Mouse (Mus musculus) kidney, postnatal 0 days (tissue): ENCODE measurements at regions not wholly inside any gene's neighbourhood (a gene's known extent, or its start where the extent isn't known, plus 50 kb on each side); places are given as distances from the start of the nearest gene placed in this dataset.

Experiments used
- ATAC-seq: fragments of 200-750 bp; cut with Nextera tagmentation; replicated peaks from 2 replicates; pipeline ENCODE4 v1.8.0; 2017; ENCODE audit warnings: low read depth, moderate number of reproducible peaks, moderate TSS enrichment, moderate library complexity; ENCODE audit not compliant: low FRiP score
- DNase-seq: peaks from one replicate; pipeline ENCODE4 v3.0.0-alpha.2; 2016; ENCODE audit warnings: low spot score
- H3K27ac ChIP-seq: fragments of 300-500 bp; sonication (generic); 2 replicates; pipeline ENCODE4 v1.5.1; 2014; ENCODE audit warnings: mild to moderate bottlenecking
- H3K27me3 ChIP-seq: fragments of 300-500 bp; sonication (generic); 2 replicates; pipeline ENCODE4 v1.6.1; 2014; ENCODE audit warnings: low read length, mixed read lengths; ENCODE audit not compliant: insufficient read depth
- H3K36me3 ChIP-seq: fragments of 300-500 bp; sonication (generic); 2 replicates; pipeline ENCODE4 v1.6.1; 2014; ENCODE audit warnings: low read length, mixed read lengths; ENCODE audit not compliant: insufficient read depth
- H3K4me1 ChIP-seq: fragments of 300-500 bp; sonication (generic); replicated peaks from 2 replicates; pipeline ENCODE4 v1.6.1; 2014; ENCODE audit warnings: antibody characterized with exemption, low read length, mixed read lengths; ENCODE audit not compliant: insufficient read depth
- H3K4me2 ChIP-seq: fragments of 300-500 bp; sonication (generic); 2 replicates; pipeline ENCODE4 v1.6.1; 2014; ENCODE audit warnings: mild to moderate bottlenecking, low read length, moderate library complexity, mixed read lengths
- H3K4me3 ChIP-seq: fragments of 300-500 bp; sonication (generic); replicated peaks from 2 replicates; pipeline ENCODE4 v1.5.1; 2014; ENCODE audit warnings: low read depth, low read length
- H3K9ac ChIP-seq: fragments of 300-500 bp; sonication (generic); 2 replicates; pipeline ENCODE4 v1.6.1; 2014; ENCODE audit warnings: low read depth, low read length
- H3K9me3 ChIP-seq: fragments of 300-500 bp; sonication (generic); replicated peaks from 2 replicates; pipeline ENCODE4 v1.6.1; 2016; ENCODE audit warnings: low read length, inconsistent platforms, mixed read lengths
- CTCF ChIP-seq: IDR thresholded peaks from 2 replicates; pipeline ENCODE4 v1.5.1; 2016; ENCODE audit warnings: antibody characterized with exemption, low read depth, mild to moderate bottlenecking, moderate library complexity
- WGBS: fragments of 180-500 bp; shearing (Covaris S2); extraction: QIAGEN DNeasy Blood & Tissue Kit; methylation state at CpG from one replicate; pipeline ENCODE4 v1.1.7; 2014; 5-methylcytosine and 5-hydroxymethylcytosine counted together

DNA sequence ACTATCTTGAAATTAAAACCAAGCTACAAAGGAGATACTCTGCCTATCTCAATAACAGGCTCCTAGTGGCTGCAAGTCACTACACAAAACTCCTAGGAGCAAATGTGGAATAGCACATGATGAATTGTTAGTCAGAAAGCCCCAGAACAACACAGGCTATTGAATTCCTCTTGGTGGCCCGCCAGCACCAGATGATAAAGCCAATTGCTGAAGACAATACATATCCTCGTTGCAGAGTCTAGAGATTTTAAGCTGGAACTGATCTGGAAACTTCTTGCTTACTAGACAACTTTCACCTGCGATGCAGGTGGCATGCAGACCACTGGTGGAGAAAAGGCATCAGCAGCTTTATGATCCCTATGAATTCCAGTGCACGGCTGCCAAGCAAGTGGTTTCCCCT, 126.5 kb upstream of the Eya4 start:
- TF ChIP-seq CTCF, result no peak

DNA sequence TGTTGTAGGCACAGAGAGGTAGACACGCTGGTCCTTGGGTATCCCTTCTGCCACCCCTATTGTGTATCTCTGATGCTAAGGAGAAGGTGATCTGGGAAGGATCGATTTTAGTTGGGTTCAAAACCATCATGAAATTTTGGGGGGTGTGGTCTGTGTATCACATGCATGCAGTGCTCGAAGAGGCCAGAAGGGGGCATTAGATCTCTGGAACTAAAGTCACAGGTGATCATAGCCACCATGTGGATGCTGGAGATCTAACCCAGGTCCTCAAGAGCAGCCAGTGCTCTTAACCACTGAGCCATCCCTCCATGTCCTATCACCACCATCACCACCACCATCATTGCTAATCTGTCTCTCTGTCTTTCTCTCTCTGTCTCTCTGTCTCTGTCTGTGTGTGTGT, 100.4 kb upstream of the Eya4 start:
- 93% methylated on average over 3 of the region's 3 CpGs for WGBS
- H3K4me1 ChIP-seq, result 0 out of 2 replicates have a peak, but pooled peaks cover 8% of the 10 kb centered on the region
- DNase-seq, result no peak
- H3K27ac ChIP-seq, result no peak overlapping the region
- no peak; the same call in 1 of the 2 replicates for TF ChIP-seq CTCF
- H3K27me3 ChIP-seq, result no peaks in the 10 kb centered on the region
- no peak for ATAC-seq
- no peaks in the 10 kb centered on the region for H3K36me3 ChIP-seq
- no peak overlapping the region for H3K4me2 ChIP-seq
- H3K4me3 ChIP-seq, result no peak overlapping the region
- H3K9me3 ChIP-seq, result no peaks in the 10 kb centered on the region
- H3K9ac ChIP-seq, result no peak overlapping the region

More for the DNA sequence above, 126.5 kb upstream of the Eya4 start:
- Histone ChIP-seq H3K36me3 (no peaks in the 10 kb centered on the region), H3K9me3 (0 out of 2 replicates have a peak, but pooled peaks cover 2% of the 10 kb centered on the region), H3K27me3 (no peaks in the 10 kb centered on the region), H3K4me3 (no peak overlapping the region), H3K27ac (no peak overlapping the region), H3K9ac (no peak overlapping the region), H3K4me2 (no peak overlapping the region), H3K4me1 (no peaks in the 10 kb centered on the region)
- no peak for DNase-seq
- ATAC-seq, result no peak
- WGBS, result 62% methylated on average over 4 of the region's 4 CpGs

DNA sequence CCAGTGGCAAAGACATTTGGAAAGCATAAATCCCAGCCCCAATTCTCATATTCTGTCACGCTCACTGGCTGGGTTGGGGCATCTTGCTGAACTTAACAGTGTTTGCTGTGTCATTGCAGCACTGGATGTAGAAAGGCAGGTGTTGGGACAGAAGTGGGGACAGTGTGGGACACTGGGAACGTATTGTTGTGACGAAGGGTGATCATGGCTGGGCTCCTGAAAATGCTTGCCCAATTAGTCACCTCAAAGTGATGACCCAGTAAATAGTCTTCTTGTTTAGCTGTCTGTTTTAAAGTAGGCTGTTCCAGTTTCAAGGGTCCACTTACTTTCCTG, 100.0 kb upstream of the Eya4 start:
- Histone ChIP-seq H3K27ac (no peak overlapping the region), H3K4me2 (no peak overlapping the region), H3K9me3 (no peaks in the 10 kb centered on the region), H3K27me3 (no peaks in the 10 kb centered on the region), H3K36me3 (no peaks in the 10 kb centered on the region), H3K4me3 (no peak overlapping the region), H3K4me1 (0 out of 2 replicates have a peak, but pooled peaks cover 8% of the 10 kb centered on the region), H3K9ac (no peak overlapping the region)
- WGBS, result 83% methylated on average over 3 of the region's 3 CpGs
- DNase-seq (no peak), ATAC-seq (no peak)
- TF ChIP-seq CTCF, result no peak

DNA sequence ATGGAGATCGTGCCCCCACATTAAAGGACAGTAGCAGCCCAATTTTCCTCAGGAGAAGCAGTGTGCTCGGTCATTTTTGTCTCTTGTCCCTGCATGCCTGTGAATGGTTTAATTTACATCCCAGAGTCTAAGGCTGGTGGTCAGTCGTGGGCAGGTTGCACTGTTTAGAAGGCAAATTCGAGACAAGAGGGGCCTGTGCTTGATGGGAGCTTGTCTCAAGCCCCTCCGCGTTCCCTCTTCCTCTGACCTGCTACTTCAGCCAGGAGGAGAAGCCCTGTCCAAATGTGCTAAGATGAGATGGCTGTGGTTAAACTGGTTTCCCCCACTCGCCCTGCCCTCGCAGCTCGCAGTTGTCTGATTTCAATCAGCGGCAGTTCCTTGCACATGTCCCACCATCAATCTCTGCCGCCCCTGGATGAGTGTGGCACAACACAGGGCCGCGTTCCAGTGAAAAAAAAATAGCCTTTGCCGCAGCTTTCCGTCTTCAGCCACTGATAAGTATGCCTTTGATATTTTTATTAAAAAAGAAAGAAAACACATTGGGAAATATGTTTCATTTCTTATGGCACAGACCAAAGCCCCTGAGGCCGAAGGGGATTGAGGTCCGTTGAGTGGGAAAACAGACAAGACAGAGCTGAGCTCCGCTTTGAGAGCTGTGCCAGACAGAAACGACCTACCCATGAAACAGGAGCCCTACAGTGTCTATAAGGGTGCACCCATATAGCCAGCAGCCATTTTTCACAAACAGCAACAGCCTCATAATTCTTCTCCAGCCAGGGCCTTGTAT, 99.5 kb upstream of the Eya4 start:
- Histone ChIP-seq H3K4me1 (0 out of 2 replicates have a peak, but pooled peaks cover 8% of the 10 kb centered on the region), H3K27me3 (no peaks in the 10 kb centered on the region), H3K4me3 (no peak overlapping the region), H3K36me3 (no peaks in the 10 kb centered on the region), H3K9ac (no peak overlapping the region), H3K9me3 (no peaks in the 10 kb centered on the region), H3K27ac (no peak overlapping the region), H3K4me2 (peak overlapping the region; percentile 35)
- DNase-seq, result peak; percentile 21
- no peak for ATAC-seq
- 24% methylated on average over 19 of the region's 19 CpGs for whole genome bisulfite sequencing
- no peak for TF ChIP-seq CTCF

DNA sequence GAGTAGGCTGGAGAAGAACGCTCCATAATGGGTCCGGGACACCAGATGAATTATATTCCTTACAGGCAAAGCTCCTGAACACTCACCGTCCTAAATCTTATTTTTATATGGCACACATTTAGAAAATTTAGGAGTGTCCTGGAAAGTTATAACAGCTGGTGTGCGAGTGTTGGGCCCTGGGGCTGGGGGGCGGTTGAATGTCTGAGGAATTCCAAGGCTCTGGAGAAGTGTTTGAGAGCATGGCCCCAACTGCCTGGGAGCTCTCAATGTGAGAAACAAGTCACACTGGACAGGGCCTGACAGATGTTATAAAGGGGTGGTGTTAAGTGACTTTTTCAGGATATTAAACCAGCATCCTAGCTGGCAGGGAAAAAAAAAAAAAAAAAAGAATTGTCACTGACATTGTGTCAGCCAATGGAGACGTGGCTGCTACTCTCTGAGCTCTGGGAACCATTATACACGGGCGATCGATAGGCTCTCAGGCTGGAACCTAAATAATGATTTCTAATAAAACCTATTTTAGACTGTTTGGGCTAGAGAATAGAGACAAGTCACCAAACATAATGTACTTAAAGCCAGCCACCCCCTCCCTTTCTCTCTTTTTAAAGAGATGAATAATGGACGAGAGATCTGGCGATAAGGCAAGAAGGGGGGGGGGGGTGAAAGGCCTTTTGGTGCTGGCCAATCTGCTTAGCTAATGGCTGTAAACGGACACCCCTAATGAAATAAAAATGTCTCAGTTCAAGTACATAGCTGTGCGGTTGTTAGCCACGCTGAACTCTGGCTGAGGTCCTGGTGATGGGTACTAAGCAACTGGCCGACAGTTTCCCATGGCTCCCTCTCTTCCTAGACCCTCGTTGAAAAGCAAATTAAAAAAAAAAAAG, 98.6 kb upstream of the Eya4 start:
- no peak for TF ChIP-seq CTCF
- DNase-seq (peak; percentile 81), ATAC-seq (no peak)
- peak overlapping the region; percentile 35 for H3K4me2 ChIP-seq
- H3K4me1 ChIP-seq, result 0 out of 2 replicates have a peak, but pooled peaks cover 8% of the 10 kb centered on the region
- WGBS, result 25% methylated on average over 16 of the region's 16 CpGs
- no peak overlapping the region for H3K9ac ChIP-seq
- H3K4me3 ChIP-seq, result no peak overlapping the region
- no peak overlapping the region for H3K27ac ChIP-seq
- no peaks in the 10 kb centered on the region for H3K36me3 ChIP-seq
- no peaks in the 10 kb centered on the region for H3K9me3 ChIP-seq
- H3K27me3 ChIP-seq, result no peaks in the 10 kb centered on the region

DNA sequence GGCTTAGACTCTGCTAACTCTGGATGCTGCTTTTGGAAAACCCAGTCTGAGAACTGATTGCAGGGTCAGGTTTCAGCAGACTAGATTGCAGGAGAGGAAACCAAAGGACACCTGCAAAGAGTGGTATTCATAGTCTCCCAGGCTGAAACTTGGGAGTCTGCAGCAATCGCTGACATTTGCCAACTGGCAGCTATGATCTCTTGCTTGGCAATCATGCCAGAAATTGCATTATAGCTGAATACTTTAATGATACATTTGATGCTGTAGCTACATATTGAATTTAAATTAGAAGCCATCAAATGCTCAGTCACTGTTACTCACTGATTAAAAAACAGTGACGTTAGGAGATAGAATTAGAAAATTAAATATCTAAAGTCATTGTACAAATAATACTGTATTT, 79.8 kb upstream of the Eya4 start:
- 55% methylated on average over 2 of the region's 2 CpGs for WGBS
- peak; percentile 3 for DNase-seq
- H3K27ac ChIP-seq, result no peak overlapping the region
- H3K4me1 ChIP-seq, result no peaks in the 10 kb centered on the region
- no peaks in the 10 kb centered on the region for H3K27me3 ChIP-seq
- no peak overlapping the region for H3K4me2 ChIP-seq
- no peak for TF ChIP-seq CTCF
- H3K9me3 ChIP-seq, result no peaks in the 10 kb centered on the region
- no peaks in the 10 kb centered on the region for H3K36me3 ChIP-seq
- H3K4me3 ChIP-seq, result no peak overlapping the region
- no peak for ATAC-seq
- H3K9ac ChIP-seq, result no peak overlapping the region
